Mouse (Mus musculus): ENCODE data around the gene Mob2. TPM values are rescaled to one million over a fixed set of nuclear protein-coding genes. Genes with fewer than 3 reads are reported as not detected.

Mob2 gene
- polyA plus RNA-seq, 1 experiment from 2014 or later, result 47.5 TPM

DNA sequence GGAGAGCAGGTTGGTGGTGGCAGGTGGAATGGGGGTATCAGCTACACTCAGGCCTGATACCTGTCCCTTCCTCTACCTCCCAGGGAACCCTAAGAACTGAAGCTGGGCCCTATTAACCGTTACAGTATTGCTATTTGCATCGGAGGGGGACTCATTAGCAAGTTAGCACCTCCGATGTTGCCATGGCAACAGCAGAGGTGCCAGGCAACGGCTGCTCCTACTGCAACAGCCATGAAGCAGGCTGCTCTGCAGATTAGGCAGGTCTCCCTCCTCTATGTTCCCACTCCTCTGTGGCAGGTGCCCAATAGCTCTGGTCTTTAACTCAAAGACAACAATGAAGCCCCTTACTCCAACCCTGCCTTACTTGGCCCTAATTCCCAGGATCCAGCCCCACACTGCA, 31.0 kb upstream of the Mob2 start:
- peak overlapping the region; percentile 86 for H3K27ac ChIP-seq (ENCODE audit: low read length)

DNA sequence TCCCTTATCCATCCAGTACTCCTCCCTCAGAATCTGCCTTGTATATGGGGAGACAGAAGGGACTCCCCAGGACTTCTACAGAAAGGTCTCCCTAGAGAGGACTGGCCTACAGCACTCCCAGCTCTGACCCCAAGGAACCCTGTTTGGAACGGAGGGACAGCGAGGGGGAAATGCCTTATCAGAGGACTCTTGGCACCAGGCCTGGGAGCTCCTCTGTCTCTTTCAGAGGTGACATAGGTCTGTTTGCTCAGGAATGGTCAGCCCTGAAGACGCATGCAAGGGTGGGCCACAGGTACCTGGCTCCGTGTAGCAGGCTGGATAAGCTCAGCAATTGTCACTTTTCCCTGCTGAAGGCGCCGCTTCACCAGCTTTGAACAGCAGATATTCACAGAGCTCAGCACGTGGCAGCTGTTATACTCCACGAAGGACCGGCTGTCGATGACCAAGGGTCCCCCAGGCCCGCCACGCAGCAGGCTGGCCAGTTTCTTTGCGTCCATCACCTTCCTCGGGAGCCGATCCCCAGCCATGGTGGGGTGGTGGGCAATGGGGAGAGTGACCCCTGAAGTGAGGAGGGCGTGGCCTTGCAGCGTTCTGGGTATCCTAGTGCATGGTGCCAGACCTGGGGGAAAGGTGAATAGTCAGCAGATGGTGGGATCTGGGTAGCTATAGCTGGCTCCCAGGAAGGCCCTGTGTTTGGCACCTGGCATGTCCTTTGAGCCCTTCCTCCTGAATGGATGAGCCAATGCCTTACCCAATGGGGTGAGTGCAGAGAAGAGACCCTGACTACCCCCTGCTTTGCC, 29.0 kb upstream of the Mob2 start:
- 38% methylated on average over 17 of the region's 17 CpGs for WGBS
- H3K9me3 ChIP-seq (replicated peaks; ENCODE audit: control insufficient read depth, low read length, poor library complexity, severe bottlenecking), result no peaks in the 10 kb centered on the region
- peak overlapping the region; percentile 75 for H3K27ac ChIP-seq (ENCODE audit: low read length)
- no peak for ATAC-seq
- peaks cover 56% of the 10 kb centered on the region for H3K4me1 ChIP-seq (ENCODE audit: control insufficient read depth, insufficient read depth, low read length)
- H3K27me3 ChIP-seq (ENCODE audit: control insufficient read depth, insufficient read depth, low read depth, low read length), result no peaks in the 10 kb centered on the region
- H3K36me3 ChIP-seq (ENCODE audit: control insufficient read depth, insufficient read depth, low read length), result peaks cover 21% of the 10 kb centered on the region
- no peak overlapping the region for H3K4me3 ChIP-seq (ENCODE audit: low read depth, low read length)
- H3K4me2 ChIP-seq (ENCODE audit: low read length), result peak overlapping the region; percentile 96
- peak overlapping the region; percentile 52 for H3K9ac ChIP-seq (ENCODE audit: low read depth, low read length)

More for the DNA sequence above, 31.0 kb upstream of the Mob2 start:
- Histone ChIP-seq H3K4me3 (ENCODE audit: low read depth, low read length) (peak overlapping the region; percentile 88), H3K4me2 (ENCODE audit: low read length) (peak overlapping the region; percentile 96), H3K27me3 (ENCODE audit: control insufficient read depth, insufficient read depth, low read depth, low read length) (no peaks in the 10 kb centered on the region), H3K9me3 (replicated peaks; ENCODE audit: control insufficient read depth, low read length, poor library complexity, severe bottlenecking) (no peaks in the 10 kb centered on the region), H3K4me1 (ENCODE audit: control insufficient read depth, insufficient read depth, low read length) (peaks cover 63% of the 10 kb centered on the region), H3K36me3 (ENCODE audit: control insufficient read depth, insufficient read depth, low read length) (peaks cover 11% of the 10 kb centered on the region), H3K9ac (ENCODE audit: low read depth, low read length) (peak overlapping the region; percentile 99)
- peak; percentile 27 for ATAC-seq
- WGBS, result 0% methylated on average over 4 of the region's 4 CpGs

DNA sequence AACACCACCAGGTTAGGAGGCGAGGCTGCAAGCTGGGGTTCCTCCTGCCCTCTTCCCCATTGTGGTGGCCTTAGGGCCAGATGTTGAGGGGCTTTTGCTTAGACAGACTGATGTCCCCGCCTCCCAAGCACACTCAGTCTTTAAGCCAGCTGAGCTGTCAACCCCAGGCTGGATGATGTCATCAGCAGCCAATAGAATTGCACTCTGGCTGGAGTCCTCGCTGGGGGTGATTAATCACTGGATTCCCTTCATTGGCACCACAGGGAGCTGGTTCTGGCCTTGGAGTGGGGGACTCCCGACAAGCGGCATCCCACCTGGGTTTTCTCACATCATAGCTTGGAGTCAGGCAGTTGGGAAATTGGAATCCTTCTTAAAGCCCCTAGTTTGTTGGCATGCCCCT, 28.0 kb upstream of the Mob2 start:
- Histone ChIP-seq H3K27ac (ENCODE audit: low read length) (peak overlapping the region; percentile 75), H3K4me3 (ENCODE audit: low read depth, low read length) (no peak overlapping the region; the same call in 1 of the 2 replicates), H3K27me3 (ENCODE audit: control insufficient read depth, insufficient read depth, low read depth, low read length) (no peaks in the 10 kb centered on the region; the same call in 1 of the 2 replicates), H3K36me3 (ENCODE audit: control insufficient read depth, insufficient read depth, low read length) (peaks cover 25% of the 10 kb centered on the region), H3K4me2 (ENCODE audit: low read length) (peak overlapping the region; percentile 96), H3K4me1 (ENCODE audit: control insufficient read depth, insufficient read depth, low read length) (peaks cover 56% of the 10 kb centered on the region), H3K9me3 (replicated peaks; ENCODE audit: control insufficient read depth, low read length, poor library complexity, severe bottlenecking) (no peaks in the 10 kb centered on the region), H3K9ac (ENCODE audit: low read depth, low read length) (peak overlapping the region; percentile 52)
- 2% methylated on average over 5 of the region's 5 CpGs for WGBS
- peak; percentile 57 for ATAC-seq

DNA sequence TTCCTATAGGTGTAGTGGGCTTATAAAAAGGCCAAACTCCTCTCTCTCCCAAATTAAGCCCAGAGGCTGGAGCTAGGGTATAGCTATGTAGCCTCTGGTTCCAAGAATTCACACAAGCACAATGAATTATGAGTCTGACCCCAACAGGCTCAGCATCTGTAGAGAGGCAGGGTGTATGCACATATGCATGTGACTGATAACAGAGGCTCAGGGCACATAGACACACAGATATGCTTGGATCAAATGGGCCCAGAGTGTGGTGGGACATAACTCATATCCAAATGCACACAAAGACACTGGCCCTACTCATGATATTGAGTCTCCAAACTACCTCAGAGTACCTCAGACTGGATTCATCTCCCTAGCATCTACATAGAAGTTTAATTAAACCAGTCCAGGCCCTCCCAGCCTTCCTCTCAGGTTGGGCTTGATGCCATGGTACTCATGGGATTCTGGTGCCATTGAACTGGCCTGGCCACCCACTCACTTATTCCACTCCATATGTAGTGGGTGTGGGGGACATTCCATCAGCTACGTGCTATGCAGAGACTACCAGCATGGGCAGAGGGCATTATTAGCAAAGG, 26.3 kb upstream of the Mob2 start:
- WGBS, result 100% methylated on average over 1 of the region's 1 CpGs
- Histone ChIP-seq H3K36me3 (ENCODE audit: control insufficient read depth, insufficient read depth, low read length) (peaks cover 40% of the 10 kb centered on the region), H3K4me3 (ENCODE audit: low read depth, low read length) (no peak overlapping the region), H3K9ac (ENCODE audit: low read depth, low read length) (no peak overlapping the region), H3K4me1 (ENCODE audit: control insufficient read depth, insufficient read depth, low read length) (peaks cover 40% of the 10 kb centered on the region), H3K4me2 (ENCODE audit: low read length) (no peak overlapping the region), H3K27me3 (ENCODE audit: control insufficient read depth, insufficient read depth, low read depth, low read length) (no peaks in the 10 kb centered on the region; the same call in 1 of the 2 replicates), H3K27ac (ENCODE audit: low read length) (no peak overlapping the region), H3K9me3 (replicated peaks; ENCODE audit: control insufficient read depth, low read length, poor library complexity, severe bottlenecking) (no peaks in the 10 kb centered on the region)
- no peak for ATAC-seq

DNA sequence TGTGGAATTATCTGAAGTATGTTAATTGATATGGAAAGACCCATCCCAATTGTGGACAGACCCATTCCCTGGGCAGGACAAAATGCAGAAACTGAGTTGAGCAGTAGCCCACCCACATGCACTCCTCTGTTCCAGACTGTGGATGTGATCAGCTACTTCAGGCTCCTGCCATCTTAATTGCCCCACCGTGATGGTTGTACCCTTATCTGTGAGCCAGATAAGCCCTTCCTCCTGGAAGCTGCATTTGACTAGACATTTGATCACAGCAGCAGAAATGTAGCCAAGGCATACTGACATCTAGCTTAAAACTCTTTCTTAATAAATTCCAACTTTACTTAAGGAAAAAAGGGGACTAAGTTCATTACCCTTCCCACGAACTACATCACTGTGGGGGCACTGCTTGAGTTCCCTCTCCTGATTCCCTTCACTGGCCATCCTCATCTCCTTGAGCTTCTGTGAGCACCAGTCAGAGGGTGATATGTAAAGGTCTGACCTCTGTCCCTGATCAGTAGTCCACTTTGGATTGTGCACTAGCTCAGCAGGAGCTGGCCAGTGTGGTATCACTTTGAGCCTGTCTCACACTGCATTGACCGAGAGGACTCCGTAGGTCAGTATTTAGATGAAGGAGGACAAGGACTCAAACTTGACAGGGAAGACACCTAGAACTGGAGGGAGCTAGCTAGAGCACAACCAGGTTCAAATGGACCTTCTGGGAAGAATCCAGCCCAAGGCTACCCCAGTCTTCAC, 25.5 kb upstream of the Mob2 start:
- Histone ChIP-seq H3K9ac (ENCODE audit: low read depth, low read length) (no peak overlapping the region), H3K4me3 (ENCODE audit: low read depth, low read length) (no peak overlapping the region), H3K27me3 (ENCODE audit: control insufficient read depth, insufficient read depth, low read depth, low read length) (no peaks in the 10 kb centered on the region; the same call in 1 of the 2 replicates), H3K4me1 (ENCODE audit: control insufficient read depth, insufficient read depth, low read length) (peaks cover 32% of the 10 kb centered on the region), H3K9me3 (replicated peaks; ENCODE audit: control insufficient read depth, low read length, poor library complexity, severe bottlenecking) (no peaks in the 10 kb centered on the region), H3K27ac (ENCODE audit: low read length) (no peak overlapping the region), H3K36me3 (ENCODE audit: control insufficient read depth, insufficient read depth, low read length) (peaks cover 47% of the 10 kb centered on the region), H3K4me2 (ENCODE audit: low read length) (no peak overlapping the region)
- ATAC-seq, result no peak
- 85% methylated on average over 4 of the region's 4 CpGs for WGBS

DNA sequence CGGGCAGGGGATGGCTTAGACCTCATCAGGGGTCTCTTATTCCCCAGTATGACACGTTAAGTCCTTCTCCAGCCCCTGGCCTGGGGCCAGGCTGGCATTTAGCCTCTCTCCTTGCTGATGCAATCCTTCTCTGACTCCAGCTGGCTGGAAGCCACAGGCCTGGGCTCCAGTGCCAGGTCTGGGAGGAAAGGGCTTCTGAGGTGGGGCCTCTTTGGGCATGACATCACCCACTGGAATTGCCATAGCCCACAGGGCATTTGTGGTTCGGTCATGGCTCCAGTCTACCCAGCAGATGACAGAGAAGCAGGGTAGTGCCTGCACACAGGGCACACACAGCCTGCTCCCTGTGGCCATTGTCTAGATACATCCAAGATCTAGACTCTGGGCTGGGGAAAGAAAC, 24.0 kb upstream of the Mob2 start:
- Histone ChIP-seq H3K27me3 (ENCODE audit: control insufficient read depth, insufficient read depth, low read depth, low read length) (no peaks in the 10 kb centered on the region; the same call in 1 of the 2 replicates), H3K36me3 (ENCODE audit: control insufficient read depth, insufficient read depth, low read length) (peaks cover 57% of the 10 kb centered on the region), H3K4me2 (ENCODE audit: low read length) (no peak overlapping the region), H3K4me1 (ENCODE audit: control insufficient read depth, insufficient read depth, low read length) (peaks cover 17% of the 10 kb centered on the region), H3K9ac (ENCODE audit: low read depth, low read length) (no peak overlapping the region), H3K4me3 (ENCODE audit: low read depth, low read length) (no peak overlapping the region), H3K9me3 (replicated peaks; ENCODE audit: control insufficient read depth, low read length, poor library complexity, severe bottlenecking) (no peaks in the 10 kb centered on the region), H3K27ac (ENCODE audit: low read length) (no peak overlapping the region)
- WGBS, result 47% methylated on average over 3 of the region's 3 CpGs
- ATAC-seq, result no peak

DNA sequence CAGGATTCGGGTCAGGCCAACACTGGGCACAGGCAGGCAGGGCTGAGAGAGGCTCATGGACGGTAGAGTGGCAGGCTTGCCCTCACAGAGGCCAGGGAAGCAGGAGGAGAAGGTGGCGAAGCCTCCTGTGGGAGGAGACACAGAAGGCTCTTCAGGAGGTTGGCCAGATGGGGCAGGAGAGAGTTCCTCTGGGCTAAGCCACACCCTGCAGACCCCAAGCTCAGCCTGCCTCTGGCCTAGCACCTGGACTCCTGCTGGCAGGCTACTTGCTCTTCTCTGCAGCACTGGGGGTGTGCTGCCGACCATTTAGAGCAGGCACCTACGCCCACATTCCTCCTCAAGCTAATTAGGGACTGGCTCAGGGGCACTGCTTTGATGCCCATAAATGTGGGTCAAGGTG, 23.5 kb upstream of the Mob2 start:
- ATAC-seq, result no peak
- WGBS, result 28% methylated on average over 5 of the region's 5 CpGs
- no peak overlapping the region for H3K4me2 ChIP-seq (ENCODE audit: low read length)
- peaks cover 12% of the 10 kb centered on the region for H3K4me1 ChIP-seq (ENCODE audit: control insufficient read depth, insufficient read depth, low read length)
- H3K27ac ChIP-seq (ENCODE audit: low read length), result no peak overlapping the region
- no peaks in the 10 kb centered on the region; the same call in 1 of the 2 replicates for H3K27me3 ChIP-seq (ENCODE audit: control insufficient read depth, insufficient read depth, low read depth, low read length)
- H3K9me3 ChIP-seq (replicated peaks; ENCODE audit: control insufficient read depth, low read length, poor library complexity, severe bottlenecking), result no peaks in the 10 kb centered on the region
- H3K9ac ChIP-seq (ENCODE audit: low read depth, low read length), result no peak overlapping the region
- peaks cover 60% of the 10 kb centered on the region for H3K36me3 ChIP-seq (ENCODE audit: control insufficient read depth, insufficient read depth, low read length)
- H3K4me3 ChIP-seq (ENCODE audit: low read depth, low read length), result no peak overlapping the region

DNA sequence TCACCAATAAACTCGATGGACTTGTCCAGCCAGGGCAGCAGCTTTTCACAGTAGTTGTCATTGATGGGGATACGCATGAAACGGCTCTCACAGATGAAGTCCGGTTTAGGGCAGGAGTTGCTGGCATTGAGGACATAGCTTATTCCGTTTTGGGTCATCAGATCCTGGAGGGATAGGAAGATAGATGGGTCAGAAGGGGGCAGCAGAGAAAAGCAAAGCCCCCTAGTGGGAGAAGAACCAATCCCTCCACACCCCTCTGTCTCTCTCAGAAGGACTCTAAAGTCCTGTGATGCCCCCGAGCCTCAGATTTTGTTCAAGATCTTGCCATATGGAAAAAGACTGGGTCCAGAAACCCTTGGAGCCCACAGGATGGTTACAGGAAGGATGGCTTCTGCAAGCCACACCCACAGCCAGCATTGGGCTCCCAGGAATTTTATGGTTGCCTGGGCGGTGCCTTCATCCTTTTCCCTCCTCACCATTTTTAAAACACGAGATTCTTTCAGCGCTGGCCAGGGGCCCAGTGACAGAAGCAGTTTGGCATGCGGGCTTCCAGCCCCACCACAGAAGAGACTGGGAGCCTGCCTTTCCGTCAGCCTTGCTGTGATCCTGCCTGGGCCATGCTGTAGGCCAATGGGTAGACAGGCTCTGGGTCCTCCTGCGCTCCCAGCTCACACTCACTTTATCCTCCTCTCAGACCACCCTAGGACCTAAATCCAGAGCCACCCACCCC, 22.9 kb upstream of the Mob2 start:
- peaks cover 6% of the 10 kb centered on the region for H3K4me1 ChIP-seq (ENCODE audit: control insufficient read depth, insufficient read depth, low read length)
- no peaks in the 10 kb centered on the region for H3K9me3 ChIP-seq (replicated peaks; ENCODE audit: control insufficient read depth, low read length, poor library complexity, severe bottlenecking)
- H3K36me3 ChIP-seq (ENCODE audit: control insufficient read depth, insufficient read depth, low read length), result peaks cover 60% of the 10 kb centered on the region
- ATAC-seq, result no peak
- H3K27ac ChIP-seq (ENCODE audit: low read length), result no peak overlapping the region
- H3K4me3 ChIP-seq (ENCODE audit: low read depth, low read length), result no peak overlapping the region
- no peaks in the 10 kb centered on the region; the same call in 1 of the 2 replicates for H3K27me3 ChIP-seq (ENCODE audit: control insufficient read depth, insufficient read depth, low read depth, low read length)
- H3K4me2 ChIP-seq (ENCODE audit: low read length), result no peak overlapping the region
- 38% methylated on average over 12 of the region's 12 CpGs for WGBS
- H3K9ac ChIP-seq (ENCODE audit: low read depth, low read length), result no peak overlapping the region

Measured in midbrain, embryonic 16.5 days (tissue).